Mouse (Mus musculus) spleen, embryonic (tissue): ENCODE results near the gene Tbx10.
"Not testable (repeated sequence)": the region's sequence is repeated elsewhere in the genome, so short reads cannot be mapped to it uniquely, and the experiment has no call there.

Experiments
- CTCF ChIA-PET: fragments of 350-600 bp; sonication (Branson Sonifier 250); formaldehyde crosslinking; loops from one replicate; lab custom pipeline; 2022; lab: Charles Lee

The Tbx10 gene

DNA sequence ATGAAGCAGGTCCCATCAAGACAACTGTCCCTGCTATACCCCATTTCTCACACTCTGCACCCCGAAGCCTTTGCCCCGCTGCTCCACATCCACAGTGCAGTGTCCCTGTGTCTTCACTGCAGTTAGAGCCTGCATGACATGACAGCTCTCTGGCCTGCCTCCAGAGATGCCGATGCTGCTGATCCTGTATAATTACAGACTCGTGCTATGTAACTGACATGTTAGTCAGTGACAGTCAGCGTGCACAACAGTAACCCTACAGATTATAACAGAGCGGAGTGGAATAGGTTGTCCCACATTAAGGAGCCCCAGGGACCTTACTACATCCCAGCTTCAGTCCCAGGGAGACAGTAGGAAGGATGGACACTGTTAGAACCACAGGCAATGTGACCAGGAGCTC lies 17.9 kb upstream of the Tbx10 start:
- CTCF ChIA-PET = not testable (repeated sequence)

DNA sequence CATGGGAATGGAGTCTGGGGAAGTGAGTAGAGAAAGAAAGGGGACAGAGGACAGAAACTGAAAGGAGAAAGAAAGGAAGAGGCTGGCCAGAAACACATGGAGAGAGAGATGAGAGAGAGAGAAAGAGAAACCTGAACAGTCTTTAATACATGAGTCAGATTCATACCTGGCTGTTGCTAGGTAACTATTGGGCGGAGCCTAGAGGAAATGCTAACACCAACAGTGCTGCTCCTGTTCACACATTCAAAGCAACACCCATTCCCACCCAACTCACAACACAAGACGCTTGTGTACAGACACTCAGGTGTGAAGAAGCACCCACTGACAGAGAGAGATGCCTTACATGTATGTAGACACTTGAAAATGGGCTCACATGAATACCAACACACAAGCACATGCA lies 16.7 kb upstream of the Tbx10 start:
- CTCF ChIA-PET = no interaction called here

DNA sequence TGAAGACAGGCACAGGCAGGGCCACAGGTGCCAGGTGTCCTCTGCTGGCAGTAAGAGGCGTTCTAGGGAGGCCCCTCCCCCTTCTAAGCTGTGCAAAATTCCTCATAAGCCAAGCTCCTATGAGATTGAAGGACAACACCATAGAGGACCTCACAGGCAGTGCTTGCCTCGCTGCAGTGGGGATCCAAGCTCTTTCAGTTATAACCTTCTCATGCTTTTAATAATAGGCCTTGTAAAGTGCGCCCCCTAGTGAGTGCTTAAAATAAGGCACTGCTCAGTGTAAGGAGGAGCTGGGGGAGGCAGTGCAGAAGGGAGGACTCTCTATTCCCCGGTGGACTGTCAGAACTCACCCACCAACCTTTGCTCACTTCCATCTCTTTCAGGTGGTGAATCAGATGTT lies 12.2 kb upstream of the Tbx10 start:
- CTCF ChIA-PET = interaction anchor here (0.5 to 1.3 kb wide), 7 partner anchors 9 to 90 kb away, joined by 3 to 11 read pairs (median 3); no protein-coding TSS in a partner anchor

DNA sequence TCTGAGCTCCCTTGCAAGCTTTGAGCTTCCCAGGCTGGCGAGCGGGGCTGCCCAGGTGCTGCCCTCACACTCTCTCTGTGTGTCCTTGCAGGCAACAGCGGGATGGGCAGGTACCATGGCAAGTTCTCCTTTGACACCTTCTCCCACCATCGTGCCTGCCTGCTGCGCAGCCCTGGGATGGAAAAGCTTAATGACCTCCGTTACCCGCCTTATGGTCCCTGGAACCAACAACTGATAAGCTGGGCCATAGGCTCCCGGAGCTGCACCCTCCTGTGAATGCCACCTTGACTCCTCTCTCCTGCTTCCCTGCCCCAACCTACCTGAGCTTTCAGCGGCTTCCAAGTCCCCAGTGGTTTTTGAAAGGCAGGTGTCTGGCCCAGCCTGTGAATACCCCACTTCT lies 11.6 kb upstream of the Tbx10 start:
- CTCF ChIA-PET = interaction anchor here (0.5 to 1.3 kb wide), 7 partner anchors 10 to 91 kb away, joined by 3 to 11 read pairs (median 3); no protein-coding TSS in a partner anchor

DNA sequence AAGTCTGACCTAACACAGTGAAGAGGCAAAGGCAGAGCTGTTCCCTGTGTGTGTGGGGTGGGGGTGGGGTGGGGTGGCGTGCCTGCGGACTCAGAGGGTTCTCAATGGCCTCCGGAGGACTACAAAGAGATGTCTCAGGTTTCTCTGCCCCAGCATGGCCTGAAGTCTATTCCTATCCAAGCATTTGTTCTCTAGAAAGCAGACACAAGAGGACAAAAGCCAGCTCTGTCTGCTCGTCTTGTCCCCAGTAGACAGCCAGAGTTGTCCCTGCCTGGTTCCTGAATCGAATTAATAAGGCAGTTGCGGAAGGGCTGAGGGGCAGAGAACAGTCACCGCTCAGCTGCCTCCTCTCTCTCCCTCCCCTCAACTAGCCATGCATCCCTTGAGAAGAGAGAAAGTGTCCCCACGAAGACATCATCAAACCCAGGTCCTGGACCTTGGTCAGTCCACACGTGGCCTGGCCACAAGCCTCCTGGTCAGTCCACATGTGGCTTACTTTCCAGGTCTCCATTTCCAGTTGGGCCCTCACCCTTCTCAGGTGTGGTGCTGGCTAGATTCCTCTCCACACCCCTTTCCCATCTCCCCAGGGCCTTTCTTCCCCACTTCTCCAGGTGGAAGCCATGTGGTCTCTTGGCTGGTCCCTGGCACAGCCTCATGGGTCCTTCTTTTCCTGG lies 8.9 kb upstream of the Tbx10 start:
- CTCF ChIA-PET = no interaction called here

DNA sequence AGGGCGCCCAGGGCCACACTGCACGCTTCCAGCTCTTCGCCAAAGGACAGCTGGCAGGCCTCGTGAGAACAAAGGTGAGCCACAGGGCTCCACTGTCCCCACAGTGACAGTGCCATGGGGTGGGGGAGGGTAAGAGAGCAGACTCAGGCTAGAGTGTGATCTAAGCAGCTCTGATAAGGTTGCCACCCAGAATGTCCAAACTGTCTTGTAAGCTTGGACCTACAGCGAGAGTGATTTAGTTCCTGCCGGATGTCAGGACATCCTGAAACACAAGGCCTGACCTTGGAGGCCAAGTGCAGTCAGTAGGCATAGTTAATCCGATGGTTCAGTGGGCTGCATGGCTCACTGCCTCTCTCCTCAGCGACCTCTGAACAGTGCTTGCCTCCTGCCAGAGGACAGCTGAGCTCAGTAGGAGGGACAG lies 7.3 kb upstream of the Tbx10 start:
- CTCF ChIA-PET = interaction anchor here (0.5 to 1.7 kb wide), 3 partner anchors 10 to 329 kb away, joined by 3 to 4 read pairs (median 3); no protein-coding TSS in a partner anchor

DNA sequence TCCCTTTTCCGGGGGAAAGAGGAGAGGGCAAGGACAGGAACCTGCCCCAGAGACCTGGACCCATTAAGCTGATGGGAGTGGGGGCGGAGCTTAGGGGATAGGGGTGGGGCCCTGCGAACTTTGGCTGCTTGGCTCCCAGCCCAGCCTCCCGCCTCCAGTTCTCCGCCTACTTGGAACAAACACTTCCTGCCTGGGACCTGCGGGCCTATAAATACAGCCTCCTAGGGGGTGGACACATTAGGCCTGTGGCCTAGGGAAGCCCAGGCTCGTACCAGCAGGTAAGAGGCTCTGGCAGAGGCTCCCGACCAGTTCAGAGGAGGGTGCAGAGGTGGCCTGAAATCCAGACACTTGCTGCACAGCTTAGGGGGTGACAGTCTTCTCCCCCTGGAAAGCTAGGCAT lies 6.2 kb upstream of the Tbx10 start, which contains the start of gene Acy3:
TSS of gene Acy3 (plus strand) at position 237 of the 400 bp plus-strand sequence.
- CTCF ChIA-PET = interaction anchor here (1.7 kb wide), 1 partner anchor 9 kb away, joined by 3 read pairs; no protein-coding TSS in a partner anchor

DNA sequence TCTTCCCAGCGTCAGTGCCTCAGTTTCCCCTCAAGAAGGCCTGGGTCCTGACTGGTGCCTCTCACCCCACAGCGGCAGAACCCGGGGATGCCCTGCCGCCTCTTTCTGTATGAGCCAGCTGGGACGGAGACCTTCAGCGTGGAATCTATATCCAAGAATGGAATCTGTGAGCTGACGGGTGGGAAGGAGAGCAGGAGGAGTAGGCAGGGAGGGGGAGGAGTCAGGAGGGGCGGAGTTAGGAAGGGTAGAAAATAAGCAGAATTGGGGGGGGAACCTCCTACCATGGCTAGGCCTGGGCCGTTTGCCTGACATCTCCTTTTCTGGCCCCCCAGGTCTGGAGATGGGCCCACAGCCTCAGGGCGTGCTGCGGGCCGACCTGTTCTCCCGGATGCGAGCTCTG lies 4.5 kb upstream of the Tbx10 start:
- CTCF ChIA-PET = interaction anchor here (1.1 kb wide), 1 partner anchor 64 kb away, joined by 4 read pairs; no protein-coding TSS in a partner anchor

DNA sequence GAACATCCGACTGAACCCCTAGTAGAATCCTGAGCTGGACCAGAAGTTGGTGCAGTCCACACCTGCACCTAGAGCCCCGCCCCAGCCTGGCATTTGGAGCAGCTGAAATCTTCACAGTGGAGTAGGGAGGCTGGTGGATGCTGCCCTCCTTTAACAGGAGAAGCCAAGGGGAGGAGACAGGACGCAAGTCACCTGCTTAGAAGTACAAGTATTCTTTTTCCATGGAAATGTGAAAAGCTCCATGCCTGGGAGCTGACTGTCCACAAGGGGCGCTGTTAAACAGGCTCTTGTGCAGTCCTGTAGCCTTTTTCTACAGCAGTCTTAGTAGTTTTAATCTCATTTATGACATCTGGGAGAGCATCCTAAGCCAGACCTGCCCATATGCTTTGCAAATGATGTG lies 3.8 kb upstream of the Tbx10 start:
- CTCF ChIA-PET = no interaction called here

DNA sequence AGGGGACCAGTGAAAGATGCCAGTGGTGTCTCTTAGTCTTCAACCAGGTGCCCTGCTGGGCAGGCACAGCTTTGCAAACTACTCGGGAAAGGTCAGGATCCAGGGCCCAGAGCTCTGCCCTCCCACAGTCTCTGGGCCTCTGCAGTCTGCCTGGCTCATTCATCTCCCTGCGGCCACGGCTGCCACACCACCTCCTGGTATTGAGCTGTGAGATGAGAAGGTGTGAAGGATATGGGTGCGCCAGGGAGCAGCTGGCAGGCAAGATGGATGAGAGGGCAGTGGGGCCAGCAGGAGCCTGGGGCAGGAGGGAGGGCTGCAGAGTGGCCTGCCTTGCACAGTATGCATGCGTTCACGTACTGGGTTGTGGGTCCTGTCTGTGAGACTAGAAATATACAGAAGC lies 1.7 kb upstream of the Tbx10 start:
- CTCF ChIA-PET = interaction anchor here (0.9 kb wide), 1 partner anchor 10 kb away, joined by 3 read pairs; no protein-coding TSS in a partner anchor

DNA sequence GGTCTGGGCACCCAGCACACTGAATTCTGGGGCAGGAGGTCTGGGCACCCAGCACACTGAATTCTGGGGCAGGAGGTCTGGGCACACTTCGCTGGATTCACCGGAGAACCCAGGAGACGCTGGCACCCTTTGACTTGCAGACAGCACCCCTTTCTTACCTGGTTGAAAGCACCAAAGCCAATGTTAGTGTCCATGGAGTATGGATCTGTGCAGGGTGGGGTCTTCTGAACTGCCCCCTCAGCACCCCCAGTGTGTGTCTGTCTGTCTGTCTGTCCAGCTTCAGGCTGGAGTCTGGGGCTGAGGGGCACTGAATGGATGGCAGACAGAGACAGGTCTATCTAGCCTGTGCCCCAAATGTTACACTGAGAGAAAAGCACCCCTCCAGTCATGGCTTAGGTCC lies 990 bp upstream of the Tbx10 start:
- CTCF ChIA-PET = no interaction called here

DNA sequence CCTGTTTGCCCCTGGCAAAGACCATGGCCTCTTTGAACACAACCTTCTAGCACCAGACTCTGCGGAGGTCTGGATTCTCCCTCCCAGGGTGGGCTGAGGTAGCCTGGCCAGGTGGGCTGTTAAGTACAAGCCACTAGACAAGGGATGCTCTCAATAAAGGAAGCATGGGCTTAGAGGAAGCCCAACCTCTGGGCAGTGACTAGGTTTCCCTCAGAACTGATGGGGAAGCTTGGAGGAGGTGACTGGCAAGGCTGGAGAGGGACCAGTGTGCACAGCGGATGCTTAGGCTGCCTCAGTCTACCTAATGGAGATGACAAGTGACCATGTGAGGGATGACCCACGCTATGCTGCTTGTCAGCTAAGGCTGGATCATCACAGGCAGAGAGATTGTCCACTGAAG lies 586 bp upstream of the Tbx10 start:
- CTCF ChIA-PET = no interaction called here

DNA sequence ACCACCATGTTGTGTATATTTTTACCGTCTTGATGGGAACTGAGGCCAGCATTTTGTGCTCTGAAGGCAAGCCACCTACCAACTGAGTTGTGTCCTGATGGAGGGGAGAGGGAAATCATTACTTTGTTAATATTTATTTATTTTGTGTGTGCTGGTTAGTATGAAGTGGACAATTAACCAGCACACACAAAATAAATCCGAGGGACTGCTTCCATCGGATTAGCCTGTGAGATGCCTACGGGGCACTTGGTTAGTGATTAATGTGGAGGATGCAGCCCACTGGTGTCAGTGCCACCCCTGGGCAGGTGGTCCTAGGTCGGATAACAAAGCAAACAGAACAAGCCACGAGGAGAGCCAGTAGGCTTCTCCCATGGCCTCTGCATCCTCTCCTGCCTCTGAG lies 2.4 kb downstream of the Tbx10 start:
- CTCF ChIA-PET = interaction anchor here (0.7 kb wide), 1 partner anchor 90 kb away, joined by 7 read pairs; no protein-coding TSS in a partner anchor

DNA sequence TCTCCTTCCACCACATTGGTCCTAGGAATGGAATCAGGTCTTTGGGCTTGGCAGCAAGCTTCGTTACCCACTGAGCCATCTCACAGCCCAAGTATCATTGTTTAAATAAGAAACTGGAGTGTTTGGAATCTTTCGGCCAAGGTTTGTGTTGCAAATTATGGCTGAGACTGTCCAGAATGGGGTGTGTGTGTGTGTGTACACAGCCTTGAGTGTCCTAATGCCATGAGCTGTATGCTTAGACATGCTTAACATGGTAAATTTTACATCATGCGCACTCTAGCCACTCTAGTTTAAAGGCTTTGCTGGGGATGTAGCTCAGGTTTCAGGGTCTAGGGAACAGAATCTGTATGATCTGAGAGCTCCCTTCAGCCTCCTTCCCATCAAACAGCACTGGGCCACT lies 3.0 kb downstream of the Tbx10 start:
- CTCF ChIA-PET = interaction anchor here (0.7 to 1.1 kb wide), 2 partner anchors 9 to 91 kb away, joined by 3 to 7 read pairs; partner anchors contain the start of gene Acy3

DNA sequence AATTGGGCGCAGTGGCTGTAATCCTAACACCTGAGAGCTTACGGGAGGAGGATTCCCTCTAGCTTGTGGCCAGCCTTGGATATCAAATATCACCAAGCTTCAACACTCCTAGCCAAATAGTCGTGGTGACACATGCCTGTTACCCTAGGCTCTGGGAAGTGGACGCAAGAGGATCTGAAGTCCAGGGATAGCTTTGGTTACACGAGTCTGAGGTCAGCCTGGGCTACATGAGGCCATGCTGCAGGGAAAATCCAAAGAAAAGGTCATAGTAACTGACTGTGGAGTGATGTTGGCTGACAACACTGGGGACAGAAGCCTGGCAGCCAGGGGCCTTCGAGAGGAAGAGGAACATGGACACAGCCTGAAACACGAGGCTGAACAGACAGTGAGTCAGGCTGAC lies 3.6 kb downstream of the Tbx10 start:
- CTCF ChIA-PET = interaction anchor here (1.1 kb wide), 1 partner anchor 10 kb away, joined by 3 read pairs; the partner anchor contains the start of gene Acy3

DNA sequence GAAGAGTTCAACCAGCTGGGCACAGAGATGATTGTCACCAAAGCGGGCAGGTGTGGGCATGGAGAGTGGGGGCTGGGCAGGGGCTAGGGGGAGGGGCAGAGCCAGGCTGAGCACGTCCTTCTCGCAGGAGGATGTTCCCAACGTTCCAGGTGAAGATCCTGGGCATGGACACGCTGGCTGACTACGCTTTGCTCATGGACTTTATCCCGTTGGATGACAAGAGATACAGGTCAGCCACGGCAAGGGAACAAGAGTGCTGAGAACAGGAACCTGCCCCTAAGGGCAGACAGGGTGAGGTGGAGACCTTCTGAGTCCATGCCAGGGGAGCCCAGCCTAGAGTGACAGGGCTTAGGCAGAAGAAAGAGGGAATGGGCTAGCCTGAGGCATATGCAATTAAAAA lies 4.2 kb downstream of the Tbx10 start:
- CTCF ChIA-PET = no interaction called here

DNA sequence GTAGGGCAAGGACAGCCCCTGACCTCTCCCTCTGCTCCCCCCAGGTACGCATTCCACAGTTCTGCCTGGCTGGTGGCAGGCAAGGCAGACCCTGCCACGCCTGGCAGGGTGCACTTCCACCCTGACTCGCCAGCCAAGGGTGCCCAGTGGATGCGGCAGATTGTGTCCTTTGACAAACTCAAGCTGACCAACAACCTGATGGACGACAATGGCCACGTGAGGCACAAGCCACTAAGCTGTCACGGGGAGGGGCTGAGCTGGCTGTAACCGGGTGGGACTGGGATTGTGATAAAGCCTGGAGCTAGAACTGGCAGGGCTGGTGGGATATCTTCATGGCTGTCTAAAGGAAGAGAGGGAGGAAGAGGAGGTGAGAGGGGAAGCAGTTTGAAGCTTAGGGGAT lies 4.7 kb downstream of the Tbx10 start:
- CTCF ChIA-PET = no interaction called here

DNA sequence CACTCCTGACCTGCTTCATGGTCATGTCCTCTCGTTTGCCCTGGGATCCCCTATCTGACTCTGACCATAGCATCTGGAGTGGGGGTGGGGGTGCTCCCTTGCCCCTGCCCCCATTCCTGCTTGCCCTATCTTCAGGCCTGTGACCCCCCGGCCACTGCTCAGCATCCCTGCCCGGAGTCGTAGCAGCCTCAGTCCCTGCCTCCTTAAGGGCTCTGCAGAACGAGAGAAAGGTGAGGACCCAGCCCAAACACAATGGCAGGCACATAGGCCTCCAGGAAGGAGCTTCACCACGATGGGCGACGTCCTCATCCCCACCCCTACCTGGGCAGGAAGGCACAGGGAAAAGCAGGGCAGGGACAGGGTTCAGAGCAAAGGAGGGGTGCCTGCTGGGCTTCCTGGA lies 5.8 kb downstream of the Tbx10 start:
- CTCF ChIA-PET = no interaction called here

DNA sequence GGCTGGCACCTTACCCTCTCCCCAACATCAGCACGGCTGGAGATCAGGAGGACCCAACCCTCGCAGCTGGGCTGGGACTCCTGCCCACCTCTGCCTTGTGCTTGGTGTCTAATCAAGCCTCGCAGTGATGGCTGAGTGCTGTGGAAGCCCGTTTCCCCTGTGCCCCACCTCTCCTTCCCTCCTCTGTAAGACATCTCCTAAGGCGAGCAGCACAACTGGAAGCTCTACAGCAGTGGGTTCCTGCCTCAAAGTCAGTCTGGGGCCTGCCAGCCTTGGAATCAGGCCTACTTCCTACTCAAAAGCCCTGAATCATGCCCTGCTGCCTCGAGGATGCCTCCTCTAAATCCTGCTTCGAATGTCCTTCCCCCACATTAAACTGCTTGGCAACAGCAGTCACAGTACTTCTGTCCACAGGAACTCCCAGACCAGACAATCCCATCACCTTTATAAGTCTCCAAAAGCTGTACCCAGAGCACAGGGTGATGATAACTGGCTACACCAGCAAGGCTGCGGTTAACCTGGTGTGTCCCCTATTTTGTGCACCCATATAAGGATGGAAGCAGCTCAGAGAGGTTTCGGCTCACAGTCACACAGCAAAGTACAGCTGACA lies 6.7 kb downstream of the Tbx10 start:
- CTCF ChIA-PET = no interaction called here

DNA sequence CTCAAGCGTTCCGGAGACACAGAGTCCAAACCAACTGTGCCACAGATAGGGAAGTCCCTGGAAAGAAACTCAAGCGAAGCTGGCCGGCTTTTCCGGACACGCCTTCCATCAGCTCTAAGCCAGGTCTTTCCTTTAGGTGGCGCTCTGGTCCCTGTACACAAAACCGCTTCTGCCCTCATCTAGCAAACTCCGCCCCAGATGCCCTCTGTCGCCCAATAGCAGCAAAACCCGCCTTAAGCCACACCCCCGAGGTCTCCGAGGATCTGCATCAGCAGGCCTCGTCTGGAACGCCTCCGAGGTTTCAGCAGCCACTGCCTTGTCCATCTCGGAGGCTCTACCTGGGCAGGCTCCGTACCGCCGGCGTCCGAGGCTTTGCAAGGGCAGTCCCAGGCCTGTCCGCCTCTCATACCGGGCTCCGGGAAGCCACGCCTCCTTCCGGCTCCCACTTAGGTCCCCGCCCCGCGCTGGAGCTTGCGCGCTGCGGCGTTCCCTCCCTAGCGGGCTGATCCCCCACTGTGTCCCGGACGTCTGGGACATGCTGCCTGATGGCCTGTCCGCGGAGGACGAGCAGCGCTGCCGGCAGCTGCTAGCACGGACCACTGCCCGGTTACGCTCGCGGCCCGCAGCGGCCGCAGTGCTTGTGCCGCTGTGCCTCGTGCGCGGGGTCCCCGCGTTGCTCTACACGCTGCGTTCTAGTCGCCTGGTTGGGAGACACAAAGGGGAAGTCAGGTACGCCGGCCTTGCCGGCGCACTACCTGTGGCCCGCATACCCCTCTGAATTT lies 7.8 kb downstream of the Tbx10 start, which contains the start of the genes Nudt8 and Gm49405:
TSS of gene Nudt8 (plus strand) at position 462 of the 782 bp plus-strand sequence.
TSS of gene Gm49405 (plus strand) at position 508 of the 782 bp plus-strand sequence.
- CTCF ChIA-PET = interaction anchor here (0.6 to 1.4 kb wide), 5 partner anchors 11 to 295 kb away, joined by 3 to 12 read pairs (median 4); no protein-coding TSS in a partner anchor

DNA sequence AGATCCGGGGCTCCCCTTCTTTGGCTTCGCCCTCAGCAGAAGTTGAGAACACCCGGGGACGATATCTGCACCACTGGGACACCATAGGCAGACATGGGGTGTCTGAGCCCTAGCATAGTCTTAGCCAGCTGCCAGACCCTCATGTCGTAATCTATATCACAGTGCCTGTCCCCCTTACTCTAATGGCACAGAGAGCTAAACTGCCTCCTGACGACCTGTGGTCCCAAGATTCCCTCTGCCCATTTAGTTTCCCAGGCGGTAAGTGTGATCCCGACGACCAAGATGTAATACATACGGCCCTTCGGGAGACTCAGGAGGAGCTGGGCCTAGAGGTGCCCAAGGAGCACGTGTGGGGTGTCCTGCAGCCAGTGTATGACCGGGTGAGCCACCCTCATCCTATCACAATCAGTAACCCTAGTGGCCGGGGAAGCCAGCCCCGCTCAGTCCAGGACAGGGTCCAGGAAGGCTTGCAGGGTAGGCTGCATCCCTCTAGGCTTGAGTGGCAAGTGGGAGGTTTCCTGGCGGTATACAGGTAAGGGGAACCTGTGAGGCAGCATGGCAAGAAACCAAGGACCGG lies 8.5 kb downstream of the Tbx10 start:
- CTCF ChIA-PET = interaction anchor here (0.6 to 1.4 kb wide), 3 partner anchors 10 to 180 kb away, joined by 4 to 7 read pairs (median 4); no protein-coding TSS in a partner anchor
